Mouse (Mus musculus): Measurements from ENCODE around the gene Zc3h13.

- no peak for TF ChIP-seq POLR2A (IDR thresholded peaks at IDR 0.05; ENCODE audit: borderline replicate concordance, extremely low read depth, low read depth, low read length)
- no peak for TF ChIP-seq CTCF (IDR thresholded peaks at IDR 0.05; ENCODE audit: insufficient read depth, low read length)
These were observed 92.1 kb downstream of the Zc3h13 start for GRCm38 (mm10) chr14:75376256-75376655.
